Mouse (Mus musculus): ENCODE results near the gene Tob1. TPM values are rescaled to one million over a fixed set of nuclear protein-coding genes. Genes with fewer than 3 reads are reported as not detected.

The Tob1 gene
- polyA plus RNA-seq, 1 experiment from 2014 or later = 42.6 TPM

DNA sequence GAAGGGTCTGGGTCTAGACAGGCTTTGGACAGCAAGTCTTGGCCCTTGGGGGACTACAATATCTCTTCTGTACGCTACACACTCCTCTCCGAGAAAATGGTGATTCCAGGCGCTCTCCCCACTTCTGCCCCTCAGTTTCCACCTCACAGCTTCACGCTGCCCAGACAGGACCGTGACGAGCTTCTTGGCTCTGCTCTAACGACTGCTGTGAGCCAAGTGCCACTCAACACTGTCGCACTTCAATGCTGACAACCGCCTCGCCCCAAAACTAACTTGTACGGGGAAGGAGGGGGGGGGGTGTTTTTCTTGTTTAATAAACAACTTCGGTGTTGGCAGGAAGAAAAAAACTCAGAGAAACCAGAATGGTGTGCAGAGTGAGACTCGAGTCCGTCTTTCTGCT, 46.7 kb downstream of the Tob1 start:
- H3K27me3 ChIP-seq = no peaks in the 10 kb centered on the region
- H3K4me3 ChIP-seq (replicated peaks) = no peak overlapping the region
- 0 out of 2 replicates have a peak, but pooled peaks cover 3% of the 10 kb centered on the region for H3K4me1 ChIP-seq
- H3K9ac ChIP-seq = no peak overlapping the region
- H3K36me3 ChIP-seq (replicated peaks) = no peaks in the 10 kb centered on the region
- H3K4me2 ChIP-seq = no peak overlapping the region
- no peak for ATAC-seq (ENCODE audit: low FRiP score)
- H3K27ac ChIP-seq = no peak overlapping the region
- peaks cover 4% of the 10 kb centered on the region; the same call in 1 of the 2 replicates for H3K9me3 ChIP-seq
- WGBS = 74% methylated on average over 14 of the region's 14 CpGs

DNA sequence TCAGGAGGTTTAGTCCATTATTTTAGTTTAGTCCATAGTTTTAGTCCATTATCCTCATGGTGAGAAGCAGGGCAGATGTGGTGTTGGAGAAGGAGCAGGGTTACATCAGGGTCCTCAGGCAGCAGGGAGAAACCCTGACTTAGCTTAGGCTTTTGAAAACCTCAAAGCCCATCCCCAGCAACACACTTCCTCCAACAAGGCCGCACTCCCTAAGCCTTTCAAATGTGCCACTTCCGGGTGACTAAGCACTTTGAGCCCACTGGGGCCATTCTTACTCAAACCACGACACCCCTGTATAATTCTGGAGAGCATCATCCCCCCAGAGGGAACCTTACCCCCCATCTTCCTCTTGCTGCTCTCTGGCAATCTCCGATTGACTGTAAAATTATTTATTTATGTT, 48.6 kb downstream of the Tob1 start:
- no peak overlapping the region for H3K4me3 ChIP-seq (replicated peaks)
- no peak overlapping the region for H3K4me2 ChIP-seq
- ATAC-seq (ENCODE audit: low FRiP score) = no peak
- 43% methylated on average over 4 of the region's 4 CpGs for WGBS
- H3K9ac ChIP-seq = no peak overlapping the region
- H3K9me3 ChIP-seq = peaks cover 4% of the 10 kb centered on the region; the same call in 1 of the 2 replicates
- no peaks in the 10 kb centered on the region for H3K36me3 ChIP-seq (replicated peaks)
- H3K4me1 ChIP-seq = 0 out of 2 replicates have a peak, but pooled peaks cover 6% of the 10 kb centered on the region
- H3K27ac ChIP-seq = no peak overlapping the region
- H3K27me3 ChIP-seq = no peaks in the 10 kb centered on the region

DNA sequence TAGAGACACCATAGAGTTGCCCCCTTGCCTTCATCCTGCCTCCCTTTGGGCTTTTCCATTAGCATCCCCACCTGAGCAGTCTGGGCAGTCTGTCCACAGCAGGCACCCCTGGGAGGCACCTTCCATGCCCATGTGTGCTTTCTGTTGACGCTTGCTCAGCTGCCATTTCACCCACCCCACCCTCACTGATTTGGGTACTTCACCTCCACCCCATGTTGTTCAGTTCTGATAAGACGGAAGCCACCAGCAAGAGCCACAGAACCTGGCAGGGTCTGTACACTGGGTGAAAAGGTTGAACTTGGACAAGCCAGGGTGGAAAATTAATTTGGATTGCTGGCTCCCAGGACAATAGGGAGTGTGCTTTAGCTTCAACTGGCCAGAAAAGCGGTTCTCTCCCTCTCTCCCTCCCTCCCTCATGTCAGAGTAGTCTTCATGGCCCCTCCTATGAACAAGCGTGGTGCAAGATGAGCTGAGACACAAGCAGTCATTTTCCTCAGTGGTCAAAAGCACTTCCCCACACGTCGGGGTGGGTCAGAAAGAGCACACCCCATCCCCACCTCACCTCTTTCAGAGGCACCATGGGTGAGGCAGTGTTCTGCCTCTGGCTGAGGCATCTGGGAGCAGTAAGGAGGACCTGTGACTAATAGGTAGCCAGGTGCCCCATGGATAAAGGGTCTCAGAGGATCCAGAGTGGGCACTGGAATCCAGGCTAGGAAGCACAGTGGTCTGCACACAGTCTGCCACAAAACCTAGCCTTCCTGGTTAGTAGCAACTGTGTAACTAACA, 50.5 kb downstream of the Tob1 start:
- Histone ChIP-seq H3K36me3 (replicated peaks) (no peaks in the 10 kb centered on the region), H3K4me1 (peaks cover 14% of the 10 kb centered on the region), H3K27ac (no peak overlapping the region), H3K4me2 (no peak overlapping the region), H3K27me3 (0 out of 2 replicates have a peak, but pooled peaks cover 3% of the 10 kb centered on the region), H3K9me3 (peaks cover 3% of the 10 kb centered on the region; the same call in 1 of the 2 replicates), H3K9ac (no peak overlapping the region), H3K4me3 (replicated peaks) (no peak overlapping the region)
- 79% methylated on average over 6 of the region's 6 CpGs for WGBS
- ATAC-seq (ENCODE audit: low FRiP score) = no peak

Other genes with a start within 250 kb of the Tob1 start
- 376 and 397 TPM in 2 replicates for gene Gm20390, start 243.2 kb upstream of the Tob1 start, polyA plus RNA-seq (2016; fragmentation: Nextera tagmentation; extraction: Ambion mirVana)
- 208 and 230 TPM in 2 replicates for gene Nme1, start 242.9 kb upstream of the Tob1 start, polyA plus RNA-seq (2016; fragmentation: Nextera tagmentation; extraction: Ambion mirVana)
- 124 and 127 TPM in 2 replicates for gene Spag9, start 215.4 kb upstream of the Tob1 start, polyA plus RNA-seq (2016; fragmentation: Nextera tagmentation; extraction: Ambion mirVana)
- gene Wfikkn2, start 34.6 kb downstream of the Tob1 start, polyA plus RNA-seq (2016; fragmentation: Nextera tagmentation; extraction: Ambion mirVana) = 4.4 and 5.1 TPM in 2 replicates
- gene Gm21885, start 70.4 kb downstream of the Tob1 start, polyA plus RNA-seq (2016; fragmentation: Nextera tagmentation; extraction: Ambion mirVana) = 0.27 TPM in 1 of 2 replicates, not detected in the other
- gene Luc7l3, start 110.5 kb downstream of the Tob1 start, polyA plus RNA-seq (2016; fragmentation: Nextera tagmentation; extraction: Ambion mirVana) = 174 and 179 TPM in 2 replicates
- gene Ankrd40, start 116.5 kb downstream of the Tob1 start, polyA plus RNA-seq (2016; fragmentation: Nextera tagmentation; extraction: Ambion mirVana) = 12.6 and 20.9 TPM in 2 replicates
- gene Abcc3, start 181.5 kb downstream of the Tob1 start, polyA plus RNA-seq (2016; fragmentation: Nextera tagmentation; extraction: Ambion mirVana) = 0.41 and 0.49 TPM in 2 replicates